Mouse (Mus musculus) heart, adult 9 months (tissue): ENCODE measurements around the gene Gmppb.
"Not testable (repeated sequence)": the region's sequence is repeated elsewhere in the genome, so short reads cannot be mapped to it uniquely, and the experiment has no call there.

ENCODE experiments used
- DNase-seq, 2 experiments: peaks; one replicate each; pipeline ENCODE4 v3.0.0; 2022; ENCODE audit warnings: low spot score in 2 of 2

The Gmppb gene

DNA sequence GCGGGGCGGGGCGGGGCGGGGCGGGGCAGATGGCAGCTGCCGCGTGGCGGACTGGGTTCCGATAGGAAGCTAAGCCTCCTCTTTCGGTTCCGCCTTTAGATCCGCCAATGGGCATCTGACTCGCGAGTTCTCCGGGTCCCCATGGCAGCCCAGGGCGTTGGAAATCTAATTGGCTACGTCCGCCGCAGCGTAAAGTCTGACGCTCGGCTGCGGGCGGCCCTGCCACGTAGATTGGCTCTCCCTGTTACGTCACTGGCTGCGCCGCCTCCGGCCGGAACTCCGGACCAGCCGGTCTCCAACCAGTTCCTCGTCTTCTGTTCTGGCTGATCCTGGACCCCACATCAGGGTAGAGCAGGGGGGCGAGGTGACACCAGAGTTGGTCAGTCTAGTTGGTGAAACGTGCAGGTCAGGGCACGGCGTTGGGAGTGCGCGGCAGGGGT, at the start of gene Gmppb:
TSS of gene Gmppb (plus strand) at position 227 of the 440 bp plus-strand sequence.
- peak; percentile 97 to 98 for DNase-seq

DNA sequence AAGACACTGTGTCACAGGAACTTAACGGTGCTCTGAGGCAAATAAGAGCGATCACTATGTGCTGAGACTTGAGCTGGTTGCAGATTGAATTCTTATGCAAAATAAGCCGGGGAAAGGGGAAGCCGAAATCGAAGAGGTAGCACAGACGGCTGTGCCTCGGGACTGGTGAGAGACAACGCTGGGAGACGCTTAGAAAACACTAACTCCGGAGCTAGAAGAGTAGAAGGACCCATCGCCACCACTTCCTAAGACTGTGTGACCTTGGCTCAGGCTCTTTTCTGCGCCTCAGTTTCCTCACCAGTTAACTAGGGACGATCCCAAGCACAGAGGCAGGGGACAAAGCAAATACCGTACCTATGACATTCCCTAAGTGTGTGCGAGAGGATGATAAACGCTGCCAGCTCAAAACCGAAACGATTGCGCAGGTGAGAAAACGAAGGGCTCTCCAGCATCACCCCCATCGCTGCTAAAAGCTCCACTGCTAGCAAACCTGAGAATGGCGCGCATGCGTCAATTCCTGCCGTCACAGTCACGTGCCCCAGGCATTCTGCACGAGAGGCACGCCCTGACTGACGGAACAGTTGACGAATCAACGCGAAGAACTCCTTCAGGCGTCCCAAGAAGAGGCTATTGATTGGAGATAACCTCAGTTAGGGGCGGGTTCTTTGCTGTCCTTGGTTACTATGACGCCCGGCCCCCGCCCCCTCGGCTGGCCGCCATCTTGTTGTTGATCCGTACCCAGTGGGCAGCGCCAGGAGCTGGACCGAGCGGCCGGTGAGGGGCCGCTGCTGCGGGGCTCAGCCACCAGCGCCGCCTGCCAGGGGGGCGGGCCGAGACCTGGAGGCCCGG, 46.9 kb upstream of the Gmppb start, which contains the start of gene Ip6k1:
TSS of gene Ip6k1 (plus strand) at position 580 of the 849 bp plus-strand sequence.
- DNase-seq: peak; percentile 100

GRCm38 (mm10) chr9:108002778-108003530, 46.1 kb upstream of the Gmppb start:
- no peak for DNase-seq

- DNase-seq: no peak
Observed at GRCm38 (mm10) chr9:108003531-108003890, 45.5 kb upstream of the Gmppb start.

DNA sequence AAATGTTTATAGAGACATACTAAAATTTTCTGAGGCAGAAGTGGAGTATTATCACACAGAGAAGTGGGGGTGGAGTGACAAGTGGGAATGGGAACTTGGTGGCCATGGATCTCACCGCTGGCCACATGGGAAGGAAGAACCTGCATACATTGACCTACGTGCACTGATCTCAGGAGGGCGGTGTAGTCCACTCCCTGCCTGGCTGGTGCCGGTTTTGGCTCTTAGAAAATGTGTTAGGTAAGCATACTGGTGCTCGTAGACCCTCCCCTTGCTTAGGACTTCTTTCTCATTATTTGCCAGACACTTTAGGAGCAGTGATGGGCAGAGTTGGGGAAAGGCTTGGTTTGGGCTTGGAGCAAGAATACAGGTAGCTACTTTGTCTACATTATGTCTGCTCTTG, 41.0 kb upstream of the Gmppb start:
- no peak for DNase-seq

DNA sequence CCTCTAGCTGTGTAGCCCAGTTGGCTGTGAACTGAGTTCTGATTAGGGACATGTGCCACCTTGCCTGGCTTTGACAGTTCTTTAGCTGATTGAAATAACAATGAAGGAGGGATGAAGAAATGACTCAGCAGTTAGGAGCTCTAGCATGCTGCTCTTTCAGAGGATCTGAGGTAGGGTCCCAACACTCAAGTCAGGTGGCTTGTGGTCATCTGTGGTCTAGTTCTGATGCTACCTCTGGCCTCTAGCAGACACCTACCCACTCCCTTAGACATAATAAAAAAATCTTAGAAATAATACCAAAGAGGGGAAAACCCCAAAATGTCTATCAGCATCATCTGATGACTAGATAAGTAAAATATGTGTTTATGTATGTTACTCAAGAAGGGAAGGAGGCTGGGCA, 38.7 kb upstream of the Gmppb start:
- no peak for DNase-seq

DNA sequence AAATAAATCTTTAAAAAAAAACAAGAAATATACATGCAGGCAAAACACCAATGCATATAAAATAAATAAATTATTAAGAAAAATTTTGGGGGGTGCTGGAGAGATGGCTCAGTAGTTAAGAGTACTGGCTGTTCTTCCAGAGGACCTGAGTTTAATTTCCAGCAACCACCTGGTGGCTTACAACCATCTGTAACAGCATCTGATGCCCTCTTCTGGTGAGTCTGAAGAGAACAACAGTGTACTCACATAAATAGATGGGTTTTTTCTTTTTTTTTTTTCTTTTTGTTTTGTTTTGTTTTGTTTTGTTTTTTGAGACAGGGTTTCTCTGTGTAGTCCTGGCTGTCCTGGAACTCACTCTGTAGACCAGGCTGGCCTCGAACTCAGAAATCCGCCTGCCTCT, 35.5 kb upstream of the Gmppb start:
- not testable (repeated sequence) for DNase-seq

DNA sequence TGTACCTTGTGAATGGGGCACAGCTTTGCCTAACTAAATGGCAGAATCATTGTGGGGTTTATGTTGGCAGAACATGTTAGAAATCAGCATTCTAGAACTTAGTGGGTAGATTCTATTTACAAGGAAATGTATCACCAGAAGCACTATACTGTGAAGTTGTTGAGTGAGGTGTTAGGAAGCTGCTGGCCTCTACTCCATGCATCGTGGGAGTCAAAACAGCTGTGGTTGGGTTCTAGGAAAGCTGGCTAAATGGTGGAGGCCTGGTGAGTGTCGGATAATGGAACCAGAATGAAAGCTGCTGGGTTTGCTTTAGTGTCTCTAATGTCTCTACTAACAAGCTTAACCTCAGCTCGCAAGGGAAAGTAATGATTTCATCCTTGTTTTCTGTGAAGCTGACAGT, 31.9 kb upstream of the Gmppb start:
- no peak for DNase-seq

DNA sequence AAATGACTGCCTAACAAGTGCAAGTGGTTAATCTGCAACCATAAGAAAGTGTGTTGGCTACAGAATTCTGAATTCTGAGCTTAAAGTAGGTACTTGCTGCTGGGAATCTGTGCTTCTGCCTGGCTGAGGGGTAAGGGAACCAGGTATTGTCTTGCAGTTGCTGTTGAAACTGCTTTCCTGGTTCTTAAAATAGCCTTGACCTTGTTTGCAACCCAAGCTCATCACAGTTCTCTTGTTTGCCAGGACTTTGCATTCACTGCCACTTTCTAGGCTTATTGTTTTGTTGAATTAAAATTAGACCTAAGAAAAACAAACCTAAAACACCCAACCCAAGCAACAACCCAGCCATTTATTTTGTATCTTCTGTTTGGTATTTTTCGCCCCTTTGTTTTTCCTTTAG, 28.3 kb upstream of the Gmppb start:
- DNase-seq: no peak

DNA sequence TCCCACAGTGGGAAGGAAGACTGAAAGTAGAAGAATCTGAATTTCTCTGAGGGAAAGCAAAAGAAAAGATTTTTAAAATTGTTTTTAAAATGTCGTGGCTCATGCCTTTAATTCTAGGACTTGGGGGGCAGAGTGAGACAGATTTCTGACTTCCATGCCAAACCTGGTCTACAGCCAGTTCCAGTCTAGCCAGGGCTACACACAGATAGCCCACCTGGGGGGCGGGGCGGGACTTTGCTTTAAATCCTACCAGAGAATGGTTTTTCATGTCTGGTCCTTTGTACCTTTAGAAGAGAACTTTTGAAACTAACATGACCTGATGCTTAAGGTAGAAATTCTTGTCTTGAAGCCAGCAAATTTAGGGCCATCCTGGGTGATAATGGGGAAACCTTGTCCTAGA, 25.8 kb upstream of the Gmppb start:
- no peak for DNase-seq

- DNase-seq: no peak
Observed at GRCm38 (mm10) chr9:108026584-108026983, 22.5 kb upstream of the Gmppb start.

DNA sequence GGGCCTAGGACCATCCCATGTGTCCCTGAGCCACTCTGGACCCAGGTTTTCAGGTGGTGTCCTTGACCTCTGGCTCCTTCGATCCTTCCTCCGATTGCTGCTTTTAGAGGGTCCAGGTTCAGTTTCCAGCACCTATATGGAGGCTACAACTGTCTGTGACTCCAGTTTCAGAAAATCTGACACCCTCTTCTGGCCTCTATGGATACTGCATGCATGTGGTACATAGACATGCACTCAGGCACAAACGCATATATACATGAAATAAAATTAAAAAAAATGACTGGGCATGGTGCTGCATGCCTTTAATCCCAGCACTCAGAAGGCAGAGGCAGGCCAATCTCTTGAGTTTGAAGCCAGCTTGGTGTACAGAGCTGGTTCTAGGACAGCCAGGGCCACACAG, 21.2 kb upstream of the Gmppb start:
- DNase-seq: no peak

DNA sequence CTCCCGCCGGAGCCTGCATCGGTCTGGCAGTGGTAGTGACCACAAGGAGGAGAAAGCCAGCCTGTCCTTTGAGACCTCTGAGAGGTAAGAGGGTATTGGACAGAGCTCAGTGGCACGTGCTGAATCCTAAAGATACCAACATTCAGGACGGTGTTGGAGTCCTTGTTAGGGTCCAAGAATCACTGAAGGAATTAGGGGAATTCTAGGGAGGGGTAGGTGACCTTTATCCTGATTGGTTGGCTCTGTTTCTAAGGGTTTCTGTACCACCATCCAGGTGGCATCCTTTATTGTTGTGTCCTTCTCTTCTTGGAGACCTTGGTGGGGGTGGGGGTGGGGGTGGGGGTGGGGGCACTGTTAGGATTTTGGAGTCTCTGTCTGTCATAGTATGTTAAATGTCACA, 16.9 kb upstream of the Gmppb start:
- DNase-seq: no peak

- no peak for DNase-seq
Observed at GRCm38 (mm10) chr9:108035331-108036156, 13.5 kb upstream of the Gmppb start.

- DNase-seq: no peak
Observed at GRCm38 (mm10) chr9:108044751-108045492, 4.1 kb upstream of the Gmppb start.

- no peak for DNase-seq
Observed at GRCm38 (mm10) chr9:108046582-108046981, 2.5 kb upstream of the Gmppb start.

DNA sequence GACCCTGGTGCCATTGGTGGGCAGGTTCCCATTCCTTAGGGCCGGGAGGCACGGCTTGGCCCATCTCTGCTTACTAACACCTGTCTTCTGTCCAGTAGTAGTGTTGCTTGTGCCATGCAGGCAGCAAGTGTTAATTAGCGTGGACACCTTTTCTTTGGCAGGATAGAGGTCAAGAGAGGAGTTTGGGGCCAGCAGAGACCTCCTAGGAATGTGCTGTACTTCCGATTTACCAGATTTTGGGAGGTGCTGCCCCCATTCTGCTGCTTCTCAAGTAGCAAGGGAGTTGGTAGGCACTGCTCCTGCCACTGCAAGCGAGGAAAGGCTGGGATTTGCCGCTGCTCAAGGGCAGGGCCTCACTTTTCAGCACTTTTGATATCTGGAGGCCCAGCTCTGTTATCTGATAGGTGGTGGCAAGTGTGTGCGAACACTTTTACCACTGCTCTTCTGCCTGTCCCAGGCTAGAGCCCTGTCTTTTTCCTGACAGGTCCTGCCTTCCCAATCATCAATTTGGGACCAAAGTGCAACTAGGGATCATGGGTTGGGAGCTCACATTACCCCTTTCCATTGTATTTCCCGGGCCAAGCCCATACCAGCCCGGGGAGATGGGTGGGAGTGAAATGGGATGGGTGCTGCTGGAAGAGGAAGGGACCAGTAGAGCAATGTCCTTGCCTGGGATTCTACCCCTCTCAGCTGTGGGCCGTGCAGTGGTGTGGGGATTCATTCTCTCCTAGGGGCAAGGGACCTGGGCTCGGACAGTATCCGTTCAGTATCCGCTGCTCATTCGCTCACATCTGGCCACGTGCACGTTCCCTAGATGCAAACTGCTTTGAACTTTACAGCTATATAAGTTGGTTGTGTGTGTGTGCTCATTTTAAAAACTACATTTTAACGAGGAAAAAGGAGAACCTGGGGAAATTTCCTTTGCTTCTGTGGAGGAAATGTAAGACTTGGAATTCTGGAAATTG, 1.2 kb upstream of the Gmppb start:
- DNase-seq: no peak

- peak in 1 of 2 experiments; percentile 38 for DNase-seq
Observed at GRCm38 (mm10) chr9:108048566-108048955, 481 bp upstream of the Gmppb start.

DNA sequence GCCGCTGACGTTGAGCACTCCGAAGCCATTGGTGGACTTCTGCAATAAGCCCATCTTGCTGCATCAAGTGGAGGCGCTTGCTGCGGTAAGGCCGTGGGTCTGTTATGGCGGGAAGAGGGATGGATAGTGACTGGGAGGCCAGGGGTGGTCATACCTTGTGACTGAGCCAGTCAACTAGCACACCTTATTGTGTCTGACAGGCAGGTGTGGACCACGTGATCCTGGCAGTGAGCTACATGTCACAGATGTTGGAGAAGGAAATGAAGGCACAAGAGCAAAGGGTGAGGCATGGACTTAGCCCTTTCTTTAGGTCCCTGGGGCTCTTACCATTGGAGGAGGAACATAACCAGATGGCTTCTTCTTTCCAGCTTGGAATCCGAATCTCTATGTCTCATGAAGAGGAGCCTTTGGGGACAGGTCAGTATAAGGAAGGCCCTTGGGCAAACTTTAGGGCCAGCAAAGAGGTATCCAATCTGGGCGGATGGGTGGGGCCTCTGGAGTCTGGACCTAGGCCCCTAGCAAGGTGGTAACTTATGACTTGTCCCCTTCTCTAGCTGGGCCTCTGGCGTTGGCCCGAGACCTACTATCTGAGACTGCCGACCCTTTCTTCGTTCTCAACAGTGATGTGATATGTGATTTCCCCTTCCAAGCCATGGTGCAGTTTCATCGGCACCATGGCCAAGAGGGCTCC, 664 bp downstream of the Gmppb start:
- DNase-seq: no peak
